Mouse (Mus musculus): ENCODE results near the gene Fam71f2. TPM values are rescaled to one million over a fixed set of nuclear protein-coding genes. Genes with fewer than 3 reads are reported as not detected.

Gene Fam71f2
- polyA plus RNA-seq, 1 experiment from 2014 or later = not detected

DNA sequence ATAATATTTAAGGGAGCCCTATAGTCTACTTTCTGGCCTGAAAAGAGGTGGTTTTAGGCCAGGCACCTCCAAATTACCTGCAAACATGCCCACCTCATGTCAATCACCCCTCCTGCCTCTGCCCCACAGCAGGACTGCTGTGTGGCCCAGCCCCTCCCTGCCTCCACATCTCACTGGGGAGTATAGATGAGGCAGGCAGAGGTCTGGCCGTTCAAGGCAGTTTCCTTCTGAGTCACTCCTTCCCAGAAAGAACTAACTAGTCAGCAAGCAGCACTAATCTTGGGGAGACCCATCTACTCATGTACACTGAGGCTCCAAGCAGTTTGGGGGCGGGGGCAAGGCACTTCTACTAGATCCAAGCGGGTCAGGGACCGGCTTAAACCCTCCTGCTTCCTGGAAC is 32.3 kb upstream of the Fam71f2 start:
- ATAC-seq (ENCODE audit: low FRiP score, low TSS enrichment) (peak; percentile 62; the same call in 1 of the 2 replicates), DNase-seq (ENCODE audit: low spot score) (no peak)
- 55% methylated on average over 4 of the region's 4 CpGs for WGBS
- Histone ChIP-seq H3K4me1 (replicated peaks; ENCODE audit: control insufficient read depth, insufficient read depth) (no peaks in the 10 kb centered on the region), H3K9me3 (ENCODE audit: control insufficient read depth, low read length) (no peaks in the 10 kb centered on the region), H3K4me3 (ENCODE audit: low read depth, low read length) (no peak overlapping the region), H3K36me3 (ENCODE audit: control insufficient read depth, insufficient read depth, low read length) (no peaks in the 10 kb centered on the region), H3K9ac (ENCODE audit: low read length) (no peak overlapping the region), H3K27me3 (ENCODE audit: control insufficient read depth, insufficient read depth, low read length) (no peaks in the 10 kb centered on the region), H3K4me2 (replicated peaks; ENCODE audit: low read depth) (no peak overlapping the region), H3K27ac (replicated peaks) (no peak overlapping the region)
- TF ChIP-seq CTCF (IDR thresholded peaks at IDR 0.05; ENCODE audit: low read depth) (no peak), EP300 (optimal IDR thresholded peaks at IDR 0.05) (no peak)

DNA sequence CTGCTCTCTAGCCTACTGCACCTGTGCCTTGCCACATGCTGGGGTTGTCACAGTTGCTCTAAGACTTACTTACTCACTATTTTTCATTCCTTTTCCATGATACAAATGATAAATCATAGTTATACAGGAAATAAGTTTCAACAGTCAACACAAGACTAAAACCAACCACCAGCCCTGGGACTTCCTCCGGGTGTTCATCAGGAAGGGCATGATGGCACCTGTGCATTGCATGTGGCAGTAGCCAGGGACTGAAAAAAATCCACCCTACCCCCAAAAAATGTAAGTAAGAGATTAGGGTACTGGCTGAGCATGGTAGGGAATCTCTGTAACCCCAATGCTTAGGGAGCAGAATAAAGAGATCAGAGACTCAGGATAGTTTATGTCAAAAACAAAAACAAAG is 20.0 kb upstream of the Fam71f2 start:
- 50% methylated on average over 1 of the region's 1 CpGs for WGBS
- DNase-seq (ENCODE audit: low spot score) = no peak
- no peak overlapping the region for H3K4me3 ChIP-seq (ENCODE audit: low read depth, low read length)
- no peak overlapping the region for H3K9ac ChIP-seq (ENCODE audit: low read length)
- H3K27ac ChIP-seq (replicated peaks) = no peak overlapping the region
- no peak for TF ChIP-seq EP300 (optimal IDR thresholded peaks at IDR 0.05)
- no peak for TF ChIP-seq CTCF (IDR thresholded peaks at IDR 0.05; ENCODE audit: low read depth)
- no peak for ATAC-seq (ENCODE audit: low FRiP score, low TSS enrichment)
- no peaks in the 10 kb centered on the region for H3K4me1 ChIP-seq (replicated peaks; ENCODE audit: control insufficient read depth, insufficient read depth)
- H3K27me3 ChIP-seq (ENCODE audit: control insufficient read depth, insufficient read depth, low read length) = no peaks in the 10 kb centered on the region
- H3K4me2 ChIP-seq (replicated peaks; ENCODE audit: low read depth) = no peak overlapping the region
- H3K36me3 ChIP-seq (ENCODE audit: control insufficient read depth, insufficient read depth, low read length) = no peaks in the 10 kb centered on the region
- no peaks in the 10 kb centered on the region for H3K9me3 ChIP-seq (ENCODE audit: control insufficient read depth, low read length)

DNA sequence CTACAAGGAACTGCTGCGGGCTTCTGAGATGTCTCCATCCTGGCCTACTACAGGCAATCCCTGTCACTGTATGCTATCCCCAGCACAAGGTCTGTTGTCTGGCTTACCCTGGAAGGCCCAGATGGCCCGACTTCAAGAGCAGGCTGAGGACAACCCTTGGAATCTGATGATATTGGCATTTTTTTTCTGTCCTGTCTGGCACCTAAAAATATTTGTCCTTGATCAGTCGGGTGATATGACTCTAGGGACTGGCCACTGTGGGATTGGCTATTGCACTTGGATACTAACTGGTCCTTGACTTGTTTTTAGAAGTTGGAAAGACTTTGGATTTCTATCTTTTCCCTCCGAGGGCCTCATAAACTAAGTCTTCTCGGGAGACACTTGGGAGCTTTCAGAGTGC is 17.6 kb upstream of the Fam71f2 start:
- H3K36me3 ChIP-seq (ENCODE audit: control insufficient read depth, insufficient read depth, low read length) = no peaks in the 10 kb centered on the region
- H3K9ac ChIP-seq (ENCODE audit: low read length) = no peak overlapping the region
- no peak overlapping the region for H3K4me2 ChIP-seq (replicated peaks; ENCODE audit: low read depth)
- no peak overlapping the region for H3K27ac ChIP-seq (replicated peaks)
- no peak for ATAC-seq (ENCODE audit: low FRiP score, low TSS enrichment)
- WGBS = 71% methylated on average over 5 of the region's 5 CpGs
- no peaks in the 10 kb centered on the region for H3K4me1 ChIP-seq (replicated peaks; ENCODE audit: control insufficient read depth, insufficient read depth)
- no peak for DNase-seq (ENCODE audit: low spot score)
- TF ChIP-seq CTCF (IDR thresholded peaks at IDR 0.05; ENCODE audit: low read depth) = no peak
- TF ChIP-seq EP300 (optimal IDR thresholded peaks at IDR 0.05) = no peak
- H3K27me3 ChIP-seq (ENCODE audit: control insufficient read depth, insufficient read depth, low read length) = no peaks in the 10 kb centered on the region
- H3K4me3 ChIP-seq (ENCODE audit: low read depth, low read length) = no peak overlapping the region
- no peaks in the 10 kb centered on the region for H3K9me3 ChIP-seq (ENCODE audit: control insufficient read depth, low read length)

DNA sequence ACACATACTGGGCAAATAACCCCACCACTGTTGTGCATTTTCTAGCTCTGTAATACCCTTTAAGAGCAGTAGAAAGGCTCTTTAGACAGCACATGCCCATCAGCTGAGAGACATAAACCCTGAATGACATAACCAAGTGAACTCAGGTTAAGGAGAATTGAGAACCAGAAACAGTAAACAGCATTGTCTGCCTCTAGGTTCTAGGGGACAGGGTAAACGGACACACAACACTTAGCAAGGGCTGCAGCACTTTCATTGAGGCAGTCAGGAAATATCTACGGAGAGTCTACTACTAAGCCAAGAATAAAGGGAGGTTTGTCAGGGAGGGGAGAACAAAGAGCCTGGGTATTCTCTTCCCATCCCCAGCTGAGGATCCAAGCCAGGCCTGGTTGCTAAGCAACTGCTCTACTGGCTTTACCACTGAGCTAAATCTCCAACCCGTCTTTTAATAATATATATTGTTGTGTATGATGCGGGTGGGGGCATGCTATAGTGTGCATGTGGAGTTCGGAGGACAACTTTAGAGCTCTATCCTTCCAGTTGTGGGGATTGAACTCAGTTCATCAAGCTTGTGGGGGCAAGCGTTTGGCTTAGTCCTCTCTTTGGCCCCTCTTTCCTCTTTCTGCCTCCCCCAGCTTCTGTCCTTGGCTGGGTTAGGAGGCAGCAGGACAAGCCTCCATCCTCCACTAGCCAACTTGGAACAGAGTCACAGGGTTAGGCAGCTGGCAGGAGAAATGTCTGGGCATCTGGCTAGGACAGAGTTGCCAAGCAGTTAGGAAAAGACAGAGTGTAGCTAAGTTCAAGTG is 15.5 kb upstream of the Fam71f2 start:
- Histone ChIP-seq H3K4me1 (replicated peaks; ENCODE audit: control insufficient read depth, insufficient read depth) (no peaks in the 10 kb centered on the region), H3K9me3 (ENCODE audit: control insufficient read depth, low read length) (no peaks in the 10 kb centered on the region), H3K4me2 (replicated peaks; ENCODE audit: low read depth) (no peak overlapping the region), H3K27ac (replicated peaks) (no peak overlapping the region), H3K36me3 (ENCODE audit: control insufficient read depth, insufficient read depth, low read length) (no peaks in the 10 kb centered on the region), H3K4me3 (ENCODE audit: low read depth, low read length) (no peak overlapping the region), H3K27me3 (ENCODE audit: control insufficient read depth, insufficient read depth, low read length) (no peaks in the 10 kb centered on the region), H3K9ac (ENCODE audit: low read length) (no peak overlapping the region)
- TF ChIP-seq EP300 (optimal IDR thresholded peaks at IDR 0.05) (no peak), CTCF (IDR thresholded peaks at IDR 0.05; ENCODE audit: low read depth) (no peak)
- DNase-seq (ENCODE audit: low spot score) (no peak), ATAC-seq (ENCODE audit: low FRiP score, low TSS enrichment) (no peak)
- WGBS = 62% methylated on average over 6 of the region's 6 CpGs

DNA sequence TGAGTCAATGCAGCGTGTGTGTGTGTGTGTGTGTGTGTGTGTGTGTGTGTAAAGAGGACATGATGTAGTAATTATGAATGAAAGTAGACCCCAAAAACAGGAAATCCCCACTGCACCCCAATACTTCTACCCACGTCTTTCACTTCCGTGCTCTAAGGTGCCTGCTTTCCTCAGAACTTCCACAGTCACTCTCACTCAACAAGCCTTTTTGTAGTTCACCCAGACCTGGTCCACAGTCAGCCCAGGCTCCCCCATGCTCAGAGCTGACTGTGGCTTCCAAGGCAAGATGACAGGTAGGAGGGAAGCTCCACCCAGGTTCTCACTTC is 15.0 kb upstream of the Fam71f2 start:
- no peak for ATAC-seq (ENCODE audit: low FRiP score, low TSS enrichment)
- no peak overlapping the region for H3K4me2 ChIP-seq (replicated peaks; ENCODE audit: low read depth)
- no peak overlapping the region for H3K27ac ChIP-seq (replicated peaks)
- WGBS = 80% methylated on average over 3 of the region's 3 CpGs
- H3K4me3 ChIP-seq (ENCODE audit: low read depth, low read length) = no peak overlapping the region
- H3K36me3 ChIP-seq (ENCODE audit: control insufficient read depth, insufficient read depth, low read length) = no peaks in the 10 kb centered on the region
- no peak overlapping the region for H3K9ac ChIP-seq (ENCODE audit: low read length)
- DNase-seq (ENCODE audit: low spot score) = no peak
- no peaks in the 10 kb centered on the region for H3K27me3 ChIP-seq (ENCODE audit: control insufficient read depth, insufficient read depth, low read length)
- no peaks in the 10 kb centered on the region for H3K9me3 ChIP-seq (ENCODE audit: control insufficient read depth, low read length)
- no peaks in the 10 kb centered on the region for H3K4me1 ChIP-seq (replicated peaks; ENCODE audit: control insufficient read depth, insufficient read depth)
- TF ChIP-seq EP300 (optimal IDR thresholded peaks at IDR 0.05) (no peak), CTCF (IDR thresholded peaks at IDR 0.05; ENCODE audit: low read depth) (no peak)

GRCm38 (mm10) chr6:29266936-29267335 is 12.5 kb upstream of the Fam71f2 start:
- H3K4me3 ChIP-seq (ENCODE audit: low read depth, low read length) = no peak overlapping the region
- DNase-seq (ENCODE audit: low spot score) = no peak
- no peak for TF ChIP-seq CTCF (IDR thresholded peaks at IDR 0.05; ENCODE audit: low read depth)
- TF ChIP-seq EP300 (optimal IDR thresholded peaks at IDR 0.05) = no peak
- no peaks in the 10 kb centered on the region for H3K9me3 ChIP-seq (ENCODE audit: control insufficient read depth, low read length)
- no peaks in the 10 kb centered on the region for H3K27me3 ChIP-seq (ENCODE audit: control insufficient read depth, insufficient read depth, low read length)
- H3K4me1 ChIP-seq (replicated peaks; ENCODE audit: control insufficient read depth, insufficient read depth) = 0 out of 2 replicates have a peak, but pooled peaks cover 3% of the 10 kb centered on the region
- no peaks in the 10 kb centered on the region for H3K36me3 ChIP-seq (ENCODE audit: control insufficient read depth, insufficient read depth, low read length)
- H3K9ac ChIP-seq (ENCODE audit: low read length) = no peak overlapping the region
- no peak overlapping the region for H3K27ac ChIP-seq (replicated peaks)
- H3K4me2 ChIP-seq (replicated peaks; ENCODE audit: low read depth) = no peak overlapping the region
- WGBS = 43% methylated on average over 4 of the region's 4 CpGs
- peak; percentile 50; the same call in 1 of the 2 replicates for ATAC-seq (ENCODE audit: low FRiP score, low TSS enrichment)
